Mouse (Mus musculus): ENCODE results near the gene Klf1. TPM values are rescaled to one million over a fixed set of nuclear protein-coding genes. Genes with fewer than 3 reads are reported as not detected.

The Klf1 gene
- polyA plus RNA-seq (2015; fragmentation: Illumina TruSeq; extraction: RNeasy Lipid Tissue Mini Kit (QIAGEN cat#74804); ENCODE audit: low read depth, low replicate concordance), result not detected

GRCm38 (mm10) chr8:84901752-84902151 is at the start of gene Klf1:
Klf1 (plus strand) TSS chr8:84901928.

DNA sequence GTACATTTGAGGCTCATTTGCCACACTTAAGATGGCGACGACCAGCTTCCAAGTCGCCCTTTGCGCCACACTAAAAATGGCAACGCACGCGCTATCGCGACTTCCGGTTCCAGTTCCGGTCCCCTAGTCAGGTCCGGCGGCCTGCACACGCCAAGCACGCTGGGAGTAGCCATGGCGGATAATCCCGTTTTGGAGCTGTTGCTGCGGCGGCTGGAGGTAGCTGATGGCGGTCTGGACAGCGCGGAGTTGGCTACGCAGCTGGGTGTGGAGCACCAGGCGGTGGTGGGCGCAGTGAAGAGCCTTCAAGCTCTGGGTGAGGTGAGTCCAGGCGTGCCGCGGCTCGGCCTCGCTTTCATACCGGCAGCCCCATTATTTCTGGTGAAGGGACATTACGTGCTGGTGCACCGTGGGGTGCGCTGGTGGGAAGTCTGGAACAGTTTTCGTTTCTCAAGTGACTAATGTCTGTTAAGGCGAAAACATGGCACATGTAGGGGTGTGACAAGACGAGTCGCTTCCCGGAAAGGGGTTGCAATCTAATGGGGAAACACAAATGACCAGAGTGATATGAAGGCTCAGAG is 44.8 kb upstream of the Klf1 start, which contains the start of gene Farsa:
Gene Farsa, plus strand, starts transcription at position 126 of the 578 bp plus-strand sequence.

DNA sequence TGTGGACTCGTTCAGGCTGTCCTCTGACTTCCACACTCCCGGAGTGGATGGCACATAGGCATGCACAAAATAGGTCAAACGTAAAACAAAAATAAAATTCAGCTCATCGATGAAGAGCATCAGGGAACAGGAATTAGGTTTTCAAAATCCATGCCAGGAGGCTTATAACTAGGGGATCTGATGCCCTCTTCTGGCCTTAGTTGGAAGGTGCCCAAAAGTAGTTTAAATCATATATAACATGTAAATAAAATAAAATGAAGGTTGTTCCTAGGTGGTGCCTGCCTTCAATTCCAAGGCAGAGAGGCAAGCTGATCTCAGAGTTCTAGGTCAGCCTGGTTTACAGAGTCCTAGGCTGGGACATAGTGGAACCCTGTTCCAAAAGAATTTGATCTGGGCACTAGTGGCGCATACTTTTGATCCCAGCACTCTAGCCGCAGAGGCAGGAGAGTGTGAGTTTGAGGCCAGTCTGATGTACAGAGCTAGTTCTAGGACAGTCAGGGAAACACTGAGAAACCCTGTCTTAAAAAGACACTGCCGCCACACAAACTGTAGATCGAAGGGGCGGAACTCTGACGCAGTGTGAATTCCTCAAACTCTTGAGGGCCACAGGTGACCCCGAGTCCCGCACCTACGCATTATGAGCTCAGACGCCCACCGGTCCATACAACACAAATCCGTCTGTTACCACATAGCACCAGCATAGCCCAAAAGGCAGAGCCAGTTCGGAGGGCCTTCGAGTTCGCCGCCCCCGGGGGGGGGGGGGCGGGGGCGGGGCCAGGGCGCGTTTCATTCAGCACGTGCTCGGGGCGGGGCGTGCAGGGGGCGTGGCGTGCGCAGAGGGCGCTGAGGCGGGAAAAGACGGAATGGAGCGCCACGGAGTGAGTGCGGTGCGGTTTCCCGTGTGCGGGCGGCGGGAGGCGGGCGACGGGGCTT is 30.1 kb upstream of the Klf1 start, which contains the start of gene Syce2:
Gene Syce2, plus strand, starts transcription at position 736 of the 933 bp plus-strand sequence.

GRCm38 (mm10) chr8:84893709-84894134 is 8.0 kb upstream of the Klf1 start, which contains the start of gene Gcdh:
Gcdh (minus strand) TSS chr8:84893921.

GRCm38 (mm10) chr8:84908421-84909161 is 6.9 kb downstream of the Klf1 start, which contains the start of gene Dnase2a:
Dnase2a (plus strand) TSS chr8:84908560.

DNA sequence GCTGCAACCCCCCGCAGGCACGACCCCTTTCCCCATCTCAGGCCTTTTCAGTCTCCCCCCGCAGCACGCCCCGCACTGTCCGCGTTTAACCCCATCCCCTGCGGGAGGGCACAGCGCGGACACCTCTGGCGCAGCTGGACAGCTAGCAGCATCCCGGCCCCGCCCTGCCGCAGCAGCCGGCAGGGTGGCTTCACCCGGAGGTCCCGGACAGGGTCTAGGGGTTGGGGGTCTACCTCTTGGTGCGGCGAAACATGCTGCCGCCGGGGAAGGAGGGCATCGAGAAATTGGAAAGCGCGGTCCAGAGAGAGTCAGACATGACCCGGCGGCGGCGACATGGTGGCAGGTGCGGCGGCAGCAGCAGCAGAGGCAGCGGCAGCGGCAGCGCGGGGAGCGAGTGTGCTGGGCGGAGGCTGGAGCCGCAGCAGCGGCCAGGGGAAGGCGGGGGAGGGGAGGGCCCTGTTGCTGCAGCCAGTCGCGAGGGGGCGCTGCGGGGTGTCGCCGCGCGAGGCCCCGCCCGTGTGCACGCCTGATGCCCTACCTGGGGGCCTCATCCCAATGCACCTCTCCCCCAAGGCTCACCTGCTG is 35.3 kb downstream of the Klf1 start, which contains the start of gene Mast1:
Gene Mast1, minus strand, starts transcription at position 398 of the 585 bp plus-strand sequence.

DNA sequence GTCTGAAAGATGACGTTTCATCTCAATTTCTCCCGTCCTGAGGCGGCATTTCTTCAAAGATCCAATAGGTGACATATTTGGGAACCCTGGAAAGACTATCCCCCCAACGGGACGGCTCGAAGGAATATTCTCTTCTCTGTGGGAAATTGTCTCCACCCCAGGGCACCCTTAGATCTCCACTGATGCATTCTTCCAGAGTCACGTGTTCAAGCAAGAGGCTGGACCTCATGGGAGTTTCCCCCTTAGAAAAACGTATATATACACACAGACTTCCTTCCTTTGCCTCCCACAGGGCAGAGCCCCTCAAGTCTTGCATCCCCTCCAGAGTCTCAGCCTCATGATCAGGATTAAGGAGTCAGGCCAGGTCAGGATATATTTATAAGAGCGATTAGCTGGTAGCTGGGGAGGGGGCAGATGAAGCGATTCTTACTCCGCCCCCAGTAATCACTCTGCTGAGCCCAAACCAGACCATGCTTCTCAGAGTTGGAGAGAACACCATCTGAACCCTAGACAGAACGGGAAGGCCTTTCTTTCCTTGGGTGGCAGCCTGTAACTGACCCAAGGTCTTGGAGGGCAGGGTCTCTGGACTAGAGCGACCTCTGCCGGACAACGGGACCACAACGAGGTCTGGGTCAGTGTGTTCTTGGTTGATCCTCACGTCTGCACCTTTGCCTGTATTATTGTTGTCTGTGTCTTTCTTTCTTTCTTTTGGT is 45.0 kb downstream of the Klf1 start, which contains the start of gene Rtbdn:
Gene Rtbdn, plus strand, starts transcription at position 464 of the 713 bp plus-strand sequence.

Other genes with a start within 250 kb of the Klf1 start
- gene Ier2, start 239.1 kb upstream of the Klf1 start, polyA plus RNA-seq (2015; fragmentation: Illumina TruSeq; extraction: RNeasy Lipid Tissue Mini Kit (QIAGEN cat#74804); ENCODE audit: low read depth, low replicate concordance), result 12.9 TPM
- 80.8 TPM for gene Trmt1, start 215.6 kb upstream of the Klf1 start, polyA plus RNA-seq (2015; fragmentation: Illumina TruSeq; extraction: RNeasy Lipid Tissue Mini Kit (QIAGEN cat#74804); ENCODE audit: low read depth, low replicate concordance)
- 64.4 TPM for gene Nacc1, start 214.1 kb upstream of the Klf1 start, polyA plus RNA-seq (2015; fragmentation: Illumina TruSeq; extraction: RNeasy Lipid Tissue Mini Kit (QIAGEN cat#74804); ENCODE audit: low read depth, low replicate concordance)
- 2.2 TPM for gene Lyl1, start 200.5 kb upstream of the Klf1 start, polyA plus RNA-seq (2015; fragmentation: Illumina TruSeq; extraction: RNeasy Lipid Tissue Mini Kit (QIAGEN cat#74804); ENCODE audit: low read depth, low replicate concordance)
- not detected for gene G430095P16Rik, start 178.9 kb upstream of the Klf1 start, polyA plus RNA-seq (2015; fragmentation: Illumina TruSeq; extraction: RNeasy Lipid Tissue Mini Kit (QIAGEN cat#74804); ENCODE audit: low read depth, low replicate concordance)
- 90.4 TPM for gene Nfix, start 101.6 kb upstream of the Klf1 start, polyA plus RNA-seq (2015; fragmentation: Illumina TruSeq; extraction: RNeasy Lipid Tissue Mini Kit (QIAGEN cat#74804); ENCODE audit: low read depth, low replicate concordance)
- gene Dand5, start 79.1 kb upstream of the Klf1 start, polyA plus RNA-seq (2015; fragmentation: Illumina TruSeq; extraction: RNeasy Lipid Tissue Mini Kit (QIAGEN cat#74804); ENCODE audit: low read depth, low replicate concordance), result 16.9 TPM
- 31.0 TPM for gene Gadd45gip1, start 70.4 kb upstream of the Klf1 start, polyA plus RNA-seq (2015; fragmentation: Illumina TruSeq; extraction: RNeasy Lipid Tissue Mini Kit (QIAGEN cat#74804); ENCODE audit: low read depth, low replicate concordance)
- gene Rad23a, start 61.3 kb upstream of the Klf1 start, polyA plus RNA-seq (2015; fragmentation: Illumina TruSeq; extraction: RNeasy Lipid Tissue Mini Kit (QIAGEN cat#74804); ENCODE audit: low read depth, low replicate concordance), result 79.6 TPM
- gene Calr, start 55.0 kb upstream of the Klf1 start, polyA plus RNA-seq (2015; fragmentation: Illumina TruSeq; extraction: RNeasy Lipid Tissue Mini Kit (QIAGEN cat#74804); ENCODE audit: low read depth, low replicate concordance), result 635 TPM
- 39.4 TPM for gene Farsa, start 44.9 kb upstream of the Klf1 start, polyA plus RNA-seq (2015; fragmentation: Illumina TruSeq; extraction: RNeasy Lipid Tissue Mini Kit (QIAGEN cat#74804); ENCODE audit: low read depth, low replicate concordance)
- gene Syce2, start 29.8 kb upstream of the Klf1 start, polyA plus RNA-seq (2015; fragmentation: Illumina TruSeq; extraction: RNeasy Lipid Tissue Mini Kit (QIAGEN cat#74804); ENCODE audit: low read depth, low replicate concordance), result 5.3 TPM
- 39.4 TPM for gene Gcdh, start 8.0 kb upstream of the Klf1 start, polyA plus RNA-seq (2015; fragmentation: Illumina TruSeq; extraction: RNeasy Lipid Tissue Mini Kit (QIAGEN cat#74804); ENCODE audit: low read depth, low replicate concordance)
- gene Dnase2a, start 6.6 kb downstream of the Klf1 start, polyA plus RNA-seq (2015; fragmentation: Illumina TruSeq; extraction: RNeasy Lipid Tissue Mini Kit (QIAGEN cat#74804); ENCODE audit: low read depth, low replicate concordance), result 5.7 TPM
- gene Mast1, start 35.4 kb downstream of the Klf1 start, polyA plus RNA-seq (2015; fragmentation: Illumina TruSeq; extraction: RNeasy Lipid Tissue Mini Kit (QIAGEN cat#74804); ENCODE audit: low read depth, low replicate concordance), result 44.7 TPM
- 1.1 TPM for gene Rtbdn, start 45.1 kb downstream of the Klf1 start, polyA plus RNA-seq (2015; fragmentation: Illumina TruSeq; extraction: RNeasy Lipid Tissue Mini Kit (QIAGEN cat#74804); ENCODE audit: low read depth, low replicate concordance)
- not detected for gene Gm49661, start 67.5 kb downstream of the Klf1 start, polyA plus RNA-seq (2015; fragmentation: Illumina TruSeq; extraction: RNeasy Lipid Tissue Mini Kit (QIAGEN cat#74804); ENCODE audit: low read depth, low replicate concordance)
- gene Prdx2, start 67.7 kb downstream of the Klf1 start, polyA plus RNA-seq (2015; fragmentation: Illumina TruSeq; extraction: RNeasy Lipid Tissue Mini Kit (QIAGEN cat#74804); ENCODE audit: low read depth, low replicate concordance), result 473 TPM
- 42.3 TPM for gene Rnaseh2a, start 67.8 kb downstream of the Klf1 start, polyA plus RNA-seq (2015; fragmentation: Illumina TruSeq; extraction: RNeasy Lipid Tissue Mini Kit (QIAGEN cat#74804); ENCODE audit: low read depth, low replicate concordance)
- 57.7 TPM for gene Junb, start 76.8 kb downstream of the Klf1 start, polyA plus RNA-seq (2015; fragmentation: Illumina TruSeq; extraction: RNeasy Lipid Tissue Mini Kit (QIAGEN cat#74804); ENCODE audit: low read depth, low replicate concordance)
- 10.3 TPM for gene Hook2, start 88.7 kb downstream of the Klf1 start, polyA plus RNA-seq (2015; fragmentation: Illumina TruSeq; extraction: RNeasy Lipid Tissue Mini Kit (QIAGEN cat#74804); ENCODE audit: low read depth, low replicate concordance)
- gene Best2, start 112.6 kb downstream of the Klf1 start, polyA plus RNA-seq (2015; fragmentation: Illumina TruSeq; extraction: RNeasy Lipid Tissue Mini Kit (QIAGEN cat#74804); ENCODE audit: low read depth, low replicate concordance), result not detected
- gene Asna1, start 123.4 kb downstream of the Klf1 start, polyA plus RNA-seq (2015; fragmentation: Illumina TruSeq; extraction: RNeasy Lipid Tissue Mini Kit (QIAGEN cat#74804); ENCODE audit: low read depth, low replicate concordance), result 210 TPM
- gene Trir, start 124.9 kb downstream of the Klf1 start, polyA plus RNA-seq (2015; fragmentation: Illumina TruSeq; extraction: RNeasy Lipid Tissue Mini Kit (QIAGEN cat#74804); ENCODE audit: low read depth, low replicate concordance), result 98.7 TPM
- gene Tnpo2, start 135.0 kb downstream of the Klf1 start, polyA plus RNA-seq (2015; fragmentation: Illumina TruSeq; extraction: RNeasy Lipid Tissue Mini Kit (QIAGEN cat#74804); ENCODE audit: low read depth, low replicate concordance), result 86.8 TPM
- 19.6 TPM for gene Fbxw9, start 158.1 kb downstream of the Klf1 start, polyA plus RNA-seq (2015; fragmentation: Illumina TruSeq; extraction: RNeasy Lipid Tissue Mini Kit (QIAGEN cat#74804); ENCODE audit: low read depth, low replicate concordance)
- 7.4 TPM for gene Gm5741, start 166.1 kb downstream of the Klf1 start, polyA plus RNA-seq (2015; fragmentation: Illumina TruSeq; extraction: RNeasy Lipid Tissue Mini Kit (QIAGEN cat#74804); ENCODE audit: low read depth, low replicate concordance)
- 80.6 TPM for gene Dhps, start 169.8 kb downstream of the Klf1 start, polyA plus RNA-seq (2015; fragmentation: Illumina TruSeq; extraction: RNeasy Lipid Tissue Mini Kit (QIAGEN cat#74804); ENCODE audit: low read depth, low replicate concordance)
- gene Wdr83os, start 178.8 kb downstream of the Klf1 start, polyA plus RNA-seq (2015; fragmentation: Illumina TruSeq; extraction: RNeasy Lipid Tissue Mini Kit (QIAGEN cat#74804); ENCODE audit: low read depth, low replicate concordance), result 86.9 TPM
- 34.9 TPM for gene Wdr83, start 179.4 kb downstream of the Klf1 start, polyA plus RNA-seq (2015; fragmentation: Illumina TruSeq; extraction: RNeasy Lipid Tissue Mini Kit (QIAGEN cat#74804); ENCODE audit: low read depth, low replicate concordance)
- gene Man2b1, start 181.3 kb downstream of the Klf1 start, polyA plus RNA-seq (2015; fragmentation: Illumina TruSeq; extraction: RNeasy Lipid Tissue Mini Kit (QIAGEN cat#74804); ENCODE audit: low read depth, low replicate concordance), result 29.5 TPM
- 6.6 TPM for gene Zfp791, start 221.2 kb downstream of the Klf1 start, polyA plus RNA-seq (2015; fragmentation: Illumina TruSeq; extraction: RNeasy Lipid Tissue Mini Kit (QIAGEN cat#74804); ENCODE audit: low read depth, low replicate concordance)
- not detected for gene Cks1brt, start 250.0 kb downstream of the Klf1 start, polyA plus RNA-seq (2015; fragmentation: Illumina TruSeq; extraction: RNeasy Lipid Tissue Mini Kit (QIAGEN cat#74804); ENCODE audit: low read depth, low replicate concordance)

Measured in brain, adult 10 weeks (tissue).